Mouse (Mus musculus) kidney, embryonic 14.5 days (tissue): ENCODE measurements around the gene Npas2. TPM values are rescaled to one million over a fixed set of nuclear protein-coding genes. Genes with fewer than 3 reads are reported as not detected.

Source experiments
- ATAC-seq: fragments of 200-750 bp; cut with Nextera tagmentation; 2 replicates; pipeline ENCODE4 v1.8.0; 2017; ENCODE audit warnings: moderate number of reproducible peaks, mild to moderate bottlenecking, moderate TSS enrichment, moderate library complexity; ENCODE audit not compliant: low FRiP score, low TSS enrichment
- H3K27ac ChIP-seq: fragments of 300-500 bp; sonication (generic); 2 replicates; pipeline ENCODE4 v1.5.1; 2014; ENCODE audit warnings: low read depth, mild to moderate bottlenecking, low read length, moderate library complexity, mixed read lengths
- H3K27me3 ChIP-seq: fragments of 300-500 bp; sonication (generic); 2 replicates; pipeline ENCODE4 v1.6.1; 2014; ENCODE audit warnings: mild to moderate bottlenecking, low read length; ENCODE audit not compliant: control insufficient read depth, insufficient read depth
- H3K36me3 ChIP-seq: fragments of 300-500 bp; sonication (generic); 2 replicates; pipeline ENCODE4 v1.6.1; 2014; ENCODE audit warnings: low read length, mixed read lengths; ENCODE audit not compliant: control insufficient read depth, insufficient read depth
- H3K4me1 ChIP-seq: fragments of 300-500 bp; sonication (generic); 2 replicates; pipeline ENCODE4 v1.6.1; 2014; ENCODE audit warnings: low read length, mixed read lengths; ENCODE audit not compliant: control insufficient read depth, insufficient read depth
- H3K4me2 ChIP-seq: fragments of 300-500 bp; sonication (generic); replicated peaks from 2 replicates; pipeline ENCODE4 v1.6.1; 2014; ENCODE audit warnings: low read depth, mild to moderate bottlenecking, low read length
- H3K4me3 ChIP-seq: fragments of 300-500 bp; sonication (generic); 2 replicates; pipeline ENCODE4 v1.5.1; 2014; ENCODE audit warnings: mild to moderate bottlenecking, low read length
- H3K9ac ChIP-seq: fragments of 300-500 bp; sonication (generic); 2 replicates; pipeline ENCODE4 v1.6.1; 2014; ENCODE audit warnings: low read depth, mild to moderate bottlenecking, low read length, moderate library complexity
- H3K9me3 ChIP-seq: fragments of 300-500 bp; sonication (generic); 2 replicates; pipeline ENCODE4 v1.6.1; 2016; ENCODE audit warnings: low read length; ENCODE audit not compliant: control insufficient read depth
- WGBS: fragments of 180-500 bp; shearing (Covaris S2); extraction: QIAGEN DNeasy Blood & Tissue Kit; methylation state at CpG from one replicate; pipeline ENCODE4 v1.1.7; 2014; 5-methylcytosine and 5-hydroxymethylcytosine counted together
- microRNA-seq: library from miRNA; unstranded; fragments of <30 nt; microRNA quantifications from one replicate; pipeline ENCODE4, GENCODE M21; 2016
- polyA plus RNA-seq: library from polyadenylated mRNA; unstranded; fragments of >200 nt; fragmentation: Nextera tagmentation; extraction: Ambion mirVana; gene quantifications from 2 replicates; pipeline ENCODE4 v1.2.1, GENCODE M21; 2014

Gene Npas2
- polyA plus RNA-seq, 1 experiment from 2014 or later = 0.70 TPM

DNA sequence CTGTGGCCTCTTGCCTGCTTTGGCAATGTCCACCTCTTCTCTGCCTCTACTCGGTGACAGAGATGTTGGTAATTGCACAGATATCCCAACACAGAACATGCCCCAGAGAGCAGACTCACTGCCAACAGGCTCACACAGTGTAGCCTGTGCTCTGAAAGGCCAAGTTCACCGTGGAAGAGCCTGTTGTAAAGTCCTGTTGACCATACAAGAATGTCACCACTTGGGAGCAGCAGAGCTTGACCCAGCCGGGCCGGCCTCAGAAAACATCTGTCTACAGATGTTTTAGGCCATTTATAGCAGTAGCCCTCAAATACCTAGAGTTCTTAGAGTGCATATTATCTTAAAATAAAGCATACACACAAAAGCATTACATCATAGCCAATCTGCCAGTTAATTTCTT lies 213.6 kb downstream of the Npas2 start:
- no peak for ATAC-seq
- Histone ChIP-seq H3K27me3 (no peaks in the 10 kb centered on the region), H3K9ac (no peak overlapping the region), H3K27ac (no peak overlapping the region), H3K4me3 (no peak overlapping the region), H3K4me1 (peaks cover 9% of the 10 kb centered on the region; the same call in 1 of the 2 replicates), H3K4me2 (no peak overlapping the region), H3K36me3 (peaks cover 4% of the 10 kb centered on the region; the same call in 1 of the 2 replicates), H3K9me3 (no peaks in the 10 kb centered on the region)
- WGBS = 68% methylated on average over 4 of the region's 4 CpGs

DNA sequence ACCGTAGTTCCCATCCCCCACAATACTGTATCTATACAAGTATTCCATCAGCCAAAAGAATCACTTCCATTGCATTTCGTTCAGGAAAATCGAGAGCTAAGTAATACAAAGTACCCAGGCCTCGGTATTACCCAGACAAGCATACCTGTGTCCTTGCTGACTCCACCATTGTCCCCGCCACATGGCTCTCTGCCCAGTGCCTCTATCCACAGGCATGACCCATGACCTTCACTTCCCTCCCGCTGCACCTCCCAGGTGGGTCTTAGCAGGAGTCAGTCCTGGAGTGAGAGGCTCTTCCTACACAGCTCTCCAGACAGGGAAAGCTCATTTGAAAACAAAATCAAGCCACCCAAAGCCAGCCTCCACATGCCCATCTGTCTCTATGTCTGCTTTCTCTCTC lies 214.6 kb downstream of the Npas2 start:
- no peak overlapping the region; the same call in 1 of the 2 replicates for H3K27ac ChIP-seq
- 87% methylated on average over 6 of the region's 6 CpGs for WGBS

DNA sequence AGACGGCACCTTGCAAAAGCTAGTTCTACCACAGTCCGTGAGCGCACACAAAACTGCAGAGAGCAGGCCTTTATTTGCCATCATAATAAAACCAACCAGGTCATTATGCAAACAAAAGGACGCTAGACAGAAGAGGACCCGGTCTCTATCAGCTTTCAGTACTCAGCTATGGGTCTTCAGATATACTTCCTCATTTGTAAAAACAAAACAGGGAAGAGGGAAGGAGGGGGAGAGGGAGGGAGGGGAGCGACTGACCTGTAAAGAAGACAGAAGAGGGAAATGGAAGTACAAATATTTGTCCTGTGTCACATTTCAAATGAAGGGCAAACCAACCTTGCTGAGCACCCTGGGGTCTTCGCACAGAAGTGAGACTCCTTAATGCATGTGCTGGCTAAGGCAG lies 215.1 kb downstream of the Npas2 start:
- WGBS = 47% methylated on average over 7 of the region's 7 CpGs
- no peaks in the 10 kb centered on the region for H3K36me3 ChIP-seq
- ATAC-seq = no peak

More for the DNA sequence above, 214.6 kb downstream of the Npas2 start:
- Histone ChIP-seq H3K27me3 (no peaks in the 10 kb centered on the region), H3K9me3 (no peaks in the 10 kb centered on the region), H3K36me3 (no peaks in the 10 kb centered on the region), H3K9ac (no peak overlapping the region), H3K4me2 (no peak overlapping the region), H3K4me1 (peaks cover 9% of the 10 kb centered on the region; the same call in 1 of the 2 replicates), H3K4me3 (no peak overlapping the region)
- ATAC-seq = no peak

DNA sequence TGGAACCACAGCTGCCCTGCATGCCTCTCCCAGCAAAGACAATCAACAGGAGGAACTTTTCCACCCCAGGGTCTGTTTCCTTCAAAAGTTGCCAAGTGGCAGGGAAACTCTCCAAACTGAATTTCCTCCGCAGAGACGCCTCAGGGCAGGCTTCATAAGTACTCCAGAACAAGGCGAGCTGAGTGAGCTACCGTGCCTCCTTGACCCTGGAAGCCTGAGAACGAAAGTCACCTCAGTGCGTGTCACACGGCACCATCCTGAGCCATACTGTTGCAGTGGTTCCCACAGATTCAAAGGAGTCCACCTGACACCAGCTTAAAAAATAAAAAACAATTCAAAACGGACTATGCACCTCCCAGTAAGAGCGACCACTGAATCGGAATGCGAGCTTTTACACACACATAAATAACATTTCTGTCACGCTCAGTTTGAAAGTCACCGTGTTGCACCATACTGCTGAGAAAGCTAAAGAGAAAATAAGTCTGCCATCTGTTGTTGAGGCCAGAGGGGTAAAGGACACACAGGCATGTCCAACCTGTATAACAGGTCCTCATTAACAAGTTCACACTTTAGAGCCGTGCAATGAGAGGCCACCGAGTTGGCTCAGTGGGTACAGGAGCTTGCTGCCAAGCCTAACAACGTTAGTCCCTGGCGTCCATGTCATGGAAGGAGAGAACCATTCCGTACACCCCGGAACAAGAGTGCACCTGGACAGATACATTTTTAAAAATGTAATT lies 216.7 kb downstream of the Npas2 start:
- no peaks in the 10 kb centered on the region for H3K36me3 ChIP-seq
- H3K27ac ChIP-seq = no peak overlapping the region
- ATAC-seq = no peak
- H3K4me1 ChIP-seq = peaks cover 9% of the 10 kb centered on the region; the same call in 1 of the 2 replicates
- H3K27me3 ChIP-seq = no peaks in the 10 kb centered on the region
- H3K4me2 ChIP-seq = no peak overlapping the region
- H3K4me3 ChIP-seq = no peak overlapping the region
- no peak overlapping the region for H3K9ac ChIP-seq
- WGBS = 52% methylated on average over 19 of the region's 19 CpGs
- H3K9me3 ChIP-seq = no peaks in the 10 kb centered on the region

More for the DNA sequence above, 215.1 kb downstream of the Npas2 start:
- Histone ChIP-seq H3K4me2 (no peak overlapping the region), H3K9ac (no peak overlapping the region), H3K27ac (no peak overlapping the region; the same call in 1 of the 2 replicates), H3K4me1 (peaks cover 9% of the 10 kb centered on the region; the same call in 1 of the 2 replicates), H3K4me3 (no peak overlapping the region), H3K9me3 (no peaks in the 10 kb centered on the region), H3K27me3 (no peaks in the 10 kb centered on the region)

Small RNA genes within 50 kb of the gene (microRNA-seq; reads per million reads assigned to microRNA genes)
- not detected for gene Mir6349

Other genes with a start within 250 kb of the Npas2 start
- 166 and 207 TPM in 2 replicates for gene Pdcl3, start 208.1 kb upstream of the Npas2 start, polyA plus RNA-seq
- gene Rpl31, start 174.1 kb downstream of the Npas2 start, polyA plus RNA-seq = 756 and 1,061 TPM in 2 replicates